Mouse (Mus musculus): ENCODE results near the gene Slc4a11. TPM values are rescaled to one million over a fixed set of nuclear protein-coding genes. Genes with fewer than 3 reads are reported as not detected.
A peak's percentile ranks its signal among the peaks of the same experiment; 100 is the strongest.
"Not testable (repeated sequence)": the region's sequence is repeated elsewhere in the genome, so short reads cannot be mapped to it uniquely, and the experiment has no call there.

Slc4a11 gene
- polyA plus RNA-seq, 1 experiment: 0.62 TPM

- TF ChIP-seq CTCF (IDR thresholded peaks at IDR 0.05; ENCODE audit: borderline replicate concordance, insufficient read depth, low read depth, low read length): no peak
- no peak for TF ChIP-seq POLR2A (IDR thresholded peaks at IDR 0.05; ENCODE audit: borderline replicate concordance, insufficient read depth, low read length)
- Histone ChIP-seq H3K4me3 (replicated peaks; ENCODE audit: insufficient read depth, low read depth, low read length) (no peak overlapping the region), H3K27me3 (ENCODE audit: control insufficient read depth, insufficient read depth, low read length) (no peaks in the 10 kb centered on the region), H3K27ac (ENCODE audit: insufficient read depth, low read length) (no peak overlapping the region), H3K4me1 (ENCODE audit: control insufficient read depth, insufficient read depth, low read length) (no peaks in the 10 kb centered on the region)
- DNase-seq: no peak
- 92% methylated on average over 6 of the region's 6 CpGs for WGBS
Measured at GRCm38 (mm10) chr2:130655660-130656339, 41.5 kb downstream of the Slc4a11 start.

- Histone ChIP-seq H3K4me1 (ENCODE audit: control insufficient read depth, insufficient read depth, low read length) (no peaks in the 10 kb centered on the region), H3K4me3 (replicated peaks; ENCODE audit: insufficient read depth, low read depth, low read length) (no peak overlapping the region), H3K27me3 (ENCODE audit: control insufficient read depth, insufficient read depth, low read length) (no peaks in the 10 kb centered on the region), H3K27ac (ENCODE audit: insufficient read depth, low read length) (no peak overlapping the region)
- DNase-seq: no peak
- TF ChIP-seq CTCF (IDR thresholded peaks at IDR 0.05; ENCODE audit: borderline replicate concordance, insufficient read depth, low read depth, low read length): no peak
- no peak for TF ChIP-seq POLR2A (IDR thresholded peaks at IDR 0.05; ENCODE audit: borderline replicate concordance, insufficient read depth, low read length)
- WGBS: 91% methylated on average over 1 of the region's 1 CpGs
Measured at GRCm38 (mm10) chr2:130653760-130654159, 43.6 kb downstream of the Slc4a11 start.

GRCm38 (mm10) chr2:130653303-130653702, 44.0 kb downstream of the Slc4a11 start:
- Histone ChIP-seq H3K27ac (ENCODE audit: insufficient read depth, low read length) (no peak overlapping the region), H3K4me1 (ENCODE audit: control insufficient read depth, insufficient read depth, low read length) (no peaks in the 10 kb centered on the region), H3K27me3 (ENCODE audit: control insufficient read depth, insufficient read depth, low read length) (no peaks in the 10 kb centered on the region), H3K4me3 (replicated peaks; ENCODE audit: insufficient read depth, low read depth, low read length) (no peak overlapping the region)
- no peak for DNase-seq
- no peak for TF ChIP-seq POLR2A (IDR thresholded peaks at IDR 0.05; ENCODE audit: borderline replicate concordance, insufficient read depth, low read length)
- TF ChIP-seq CTCF (IDR thresholded peaks at IDR 0.05; ENCODE audit: borderline replicate concordance, insufficient read depth, low read depth, low read length): no peak
- WGBS: 85% methylated on average over 2 of the region's 2 CpGs

- not testable (repeated sequence) for DNase-seq; H3K4me3 ChIP-seq (replicated peaks; ENCODE audit: insufficient read depth, low read depth, low read length); H3K27ac ChIP-seq (ENCODE audit: insufficient read depth, low read length); H3K27me3 ChIP-seq (ENCODE audit: control insufficient read depth, insufficient read depth, low read length); H3K4me1 ChIP-seq (ENCODE audit: control insufficient read depth, insufficient read depth, low read length)
- 79% methylated on average over 6 of the region's 6 CpGs for WGBS
Measured at GRCm38 (mm10) chr2:130649028-130649427, 48.3 kb downstream of the Slc4a11 start.

- TF ChIP-seq CTCF (IDR thresholded peaks at IDR 0.05; ENCODE audit: borderline replicate concordance, insufficient read depth, low read depth, low read length) (no peak), POLR2A (IDR thresholded peaks at IDR 0.05; ENCODE audit: borderline replicate concordance, insufficient read depth, low read length) (no peak)
- H3K27ac ChIP-seq (ENCODE audit: insufficient read depth, low read length): no peak overlapping the region
- DNase-seq: no peak
- H3K4me1 ChIP-seq (ENCODE audit: control insufficient read depth, insufficient read depth, low read length): peaks cover 9% of the 10 kb centered on the region; the same call in 1 of the 2 replicates
- no peak overlapping the region for H3K4me3 ChIP-seq (replicated peaks; ENCODE audit: insufficient read depth, low read depth, low read length)
- WGBS: 74% methylated on average over 4 of the region's 4 CpGs
- H3K27me3 ChIP-seq (ENCODE audit: control insufficient read depth, insufficient read depth, low read length): no peaks in the 10 kb centered on the region
Measured at GRCm38 (mm10) chr2:130645198-130645597, 52.1 kb downstream of the Slc4a11 start.

GRCm38 (mm10) chr2:130642684-130643369, 54.5 kb downstream of the Slc4a11 start, which contains the start of gene Lzts3:
Gene Lzts3, minus strand, starts transcription at chr2:130642803.
- peak within 1 kb of the TSS; percentile 73 for H3K4me3 ChIP-seq (replicated peaks; ENCODE audit: insufficient read depth, low read depth, low read length)
- WGBS: 2% methylated on average over 40 of the region's 40 CpGs
- H3K4me1 ChIP-seq (ENCODE audit: control insufficient read depth, insufficient read depth, low read length): peaks cover 18% of the 10 kb centered on the region
- H3K27ac ChIP-seq (ENCODE audit: insufficient read depth, low read length): peak within 1 kb of the TSS; percentile 80
- H3K27me3 ChIP-seq (ENCODE audit: control insufficient read depth, insufficient read depth, low read length): no peaks in the 10 kb centered on the region
- DNase-seq: peak; percentile 93 to 95
- TF ChIP-seq POLR2A (IDR thresholded peaks at IDR 0.05; ENCODE audit: borderline replicate concordance, insufficient read depth, low read length) (peak; percentile 76; the same call in 1 of the 2 replicates), CTCF (IDR thresholded peaks at IDR 0.05; ENCODE audit: borderline replicate concordance, insufficient read depth, low read depth, low read length) (no peak)

- peak overlapping the region; percentile 80 for H3K27ac ChIP-seq (ENCODE audit: insufficient read depth, low read length)
- 1% methylated on average over 24 of the region's 27 CpGs for whole genome bisulfite sequencing
- H3K27me3 ChIP-seq (ENCODE audit: control insufficient read depth, insufficient read depth, low read length): no peaks in the 10 kb centered on the region
- no peak for DNase-seq
- H3K4me3 ChIP-seq (replicated peaks; ENCODE audit: insufficient read depth, low read depth, low read length): peak overlapping the region; percentile 73
- H3K4me1 ChIP-seq (ENCODE audit: control insufficient read depth, insufficient read depth, low read length): peaks cover 18% of the 10 kb centered on the region
- TF ChIP-seq POLR2A (IDR thresholded peaks at IDR 0.05; ENCODE audit: borderline replicate concordance, insufficient read depth, low read length) (no peak), CTCF (IDR thresholded peaks at IDR 0.05; ENCODE audit: borderline replicate concordance, insufficient read depth, low read depth, low read length) (no peak)
Measured at GRCm38 (mm10) chr2:130642197-130642660, 55.1 kb downstream of the Slc4a11 start.
